Mouse (Mus musculus): ENCODE measurements around the gene Alad. TPM values are rescaled to one million over a fixed set of nuclear protein-coding genes. Genes with fewer than 3 reads are reported as not detected.

The Alad gene
- polyA plus RNA-seq, 1 experiment, result not detected

DNA sequence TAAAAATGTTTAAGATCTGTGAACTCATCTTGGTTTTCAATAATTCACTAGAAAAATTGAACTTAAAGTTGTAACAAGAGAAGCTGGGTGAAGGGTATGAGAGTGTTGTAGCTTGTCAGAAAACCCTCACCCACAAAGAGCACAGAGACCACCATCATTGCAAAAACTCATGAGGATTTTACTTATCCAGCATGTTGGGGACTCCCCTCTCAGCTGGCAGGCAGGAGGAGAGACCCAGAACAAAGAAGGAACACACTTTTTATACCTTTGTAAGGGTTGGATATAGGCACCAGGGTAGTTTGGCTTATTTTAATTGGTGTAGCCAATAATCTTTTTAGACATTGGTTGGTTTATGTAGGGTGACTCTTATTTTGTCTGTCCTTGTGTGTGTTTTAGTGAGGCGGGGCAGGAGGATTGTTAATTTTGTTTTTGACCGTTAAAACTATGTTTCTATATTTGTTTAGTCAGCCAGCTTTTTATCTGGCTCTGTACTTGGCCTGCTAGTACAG lies 1.2 kb upstream of the Alad start:
- TF ChIP-seq CTCF (IDR thresholded peaks at IDR 0.05; ENCODE audit: insufficient read depth, low read depth, low read length) (no peak), POLR2A (IDR thresholded peaks at IDR 0.05; ENCODE audit: insufficient read depth, low read depth, low read length) (no peak)
- Histone ChIP-seq H3K27ac (ENCODE audit: insufficient read depth, low read depth, low read length) (no peak overlapping the region), H3K4me3 (ENCODE audit: insufficient read depth, low read depth, low read length) (no peak overlapping the region), H3K4me1 (ENCODE audit: control insufficient read depth, insufficient read depth, low read length) (peaks cover 16% of the 10 kb centered on the region)
- WGBS, result 83% methylated on average over 2 of the region's 2 CpGs

DNA sequence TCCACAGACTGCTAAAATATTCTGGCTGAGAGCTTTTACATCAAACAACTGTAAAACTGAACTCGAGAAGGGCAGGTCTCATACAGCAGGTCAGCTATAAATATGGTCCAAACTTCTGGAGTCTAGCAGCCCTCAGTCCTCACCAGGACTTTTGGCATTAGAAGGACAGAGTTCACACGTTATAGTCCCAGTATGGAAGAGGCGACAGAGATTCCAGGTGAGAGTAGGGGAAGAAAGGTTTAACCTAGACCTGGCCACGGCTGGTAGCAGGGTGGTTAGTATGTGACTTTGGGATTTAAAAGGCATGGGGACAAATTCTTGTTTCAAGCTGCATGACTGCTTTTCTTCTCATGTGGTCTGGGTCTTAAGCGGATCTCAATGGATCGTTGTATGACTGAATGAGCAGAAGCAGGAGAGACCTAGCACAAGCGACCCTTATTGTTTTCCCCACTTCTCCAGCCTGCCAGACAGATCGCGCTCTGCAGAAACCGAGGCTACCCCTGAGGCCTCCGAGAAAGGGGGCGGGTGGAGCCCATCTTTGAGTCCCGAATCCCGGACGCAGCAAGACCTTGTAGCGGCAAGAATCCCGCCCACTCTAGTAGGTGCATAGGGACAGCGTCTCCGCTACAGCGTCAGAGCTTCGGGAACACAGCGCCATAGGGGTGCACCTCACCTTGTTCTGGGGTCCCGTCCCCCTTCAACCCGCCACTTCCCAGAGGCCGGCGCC lies 433 bp downstream of the Alad start:
- Histone ChIP-seq H3K4me3 (ENCODE audit: insufficient read depth, low read depth, low read length) (peak overlapping the region; percentile 78), H3K4me1 (ENCODE audit: control insufficient read depth, insufficient read depth, low read length) (peaks cover 17% of the 10 kb centered on the region), H3K27ac (ENCODE audit: insufficient read depth, low read depth, low read length) (no peak overlapping the region)
- 1% methylated on average over 26 of the region's 26 CpGs for WGBS
- TF ChIP-seq CTCF (IDR thresholded peaks at IDR 0.05; ENCODE audit: insufficient read depth, low read depth, low read length) (no peak), POLR2A (IDR thresholded peaks at IDR 0.05; ENCODE audit: insufficient read depth, low read depth, low read length) (no peak)

DNA sequence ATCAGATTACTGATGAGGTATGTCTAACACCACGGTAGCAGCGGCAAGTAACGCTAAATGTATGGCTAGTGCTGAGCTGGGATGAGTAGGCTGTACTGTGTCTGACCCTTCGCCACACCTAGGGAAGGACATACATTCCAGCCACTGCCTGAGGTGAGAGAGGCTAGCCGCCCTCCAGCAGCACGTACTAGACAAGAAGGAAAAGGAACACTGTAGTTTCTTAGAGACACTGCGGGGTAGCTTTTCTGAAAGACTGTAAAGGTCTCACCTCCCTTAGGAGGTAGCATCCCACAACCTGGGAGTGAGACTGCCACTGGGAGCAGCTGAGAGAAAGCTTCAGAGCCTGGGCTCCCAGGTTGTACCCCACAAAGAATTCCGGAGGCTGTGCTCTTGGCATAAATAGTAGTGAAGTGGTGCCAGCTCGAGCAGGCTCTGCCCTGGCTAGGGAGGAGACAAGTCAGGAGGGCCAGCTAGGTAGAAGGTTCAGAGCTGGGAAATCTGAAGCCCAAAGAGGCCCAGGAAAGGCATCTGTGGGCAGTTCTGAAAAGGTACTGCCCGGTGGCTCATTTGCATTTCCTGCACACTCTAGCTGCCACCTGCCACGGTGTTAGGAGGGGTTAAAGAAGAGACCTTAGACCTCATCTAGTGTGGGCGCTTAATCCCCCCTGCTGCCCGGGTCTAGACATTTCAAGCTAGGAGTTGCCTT lies 1.1 kb downstream of the Alad start:
- Histone ChIP-seq H3K4me3 (ENCODE audit: insufficient read depth, low read depth, low read length) (peak overlapping the region; percentile 8; the same call in 1 of the 2 replicates), H3K27ac (ENCODE audit: insufficient read depth, low read depth, low read length) (no peak overlapping the region), H3K4me1 (ENCODE audit: control insufficient read depth, insufficient read depth, low read length) (peaks cover 20% of the 10 kb centered on the region)
- peak; percentile 22; the same call in 1 of the 2 replicates for TF ChIP-seq CTCF (IDR thresholded peaks at IDR 0.05; ENCODE audit: insufficient read depth, low read depth, low read length)
- no peak for TF ChIP-seq POLR2A (IDR thresholded peaks at IDR 0.05; ENCODE audit: insufficient read depth, low read depth, low read length)
- 49% methylated on average over 13 of the region's 13 CpGs for WGBS

DNA sequence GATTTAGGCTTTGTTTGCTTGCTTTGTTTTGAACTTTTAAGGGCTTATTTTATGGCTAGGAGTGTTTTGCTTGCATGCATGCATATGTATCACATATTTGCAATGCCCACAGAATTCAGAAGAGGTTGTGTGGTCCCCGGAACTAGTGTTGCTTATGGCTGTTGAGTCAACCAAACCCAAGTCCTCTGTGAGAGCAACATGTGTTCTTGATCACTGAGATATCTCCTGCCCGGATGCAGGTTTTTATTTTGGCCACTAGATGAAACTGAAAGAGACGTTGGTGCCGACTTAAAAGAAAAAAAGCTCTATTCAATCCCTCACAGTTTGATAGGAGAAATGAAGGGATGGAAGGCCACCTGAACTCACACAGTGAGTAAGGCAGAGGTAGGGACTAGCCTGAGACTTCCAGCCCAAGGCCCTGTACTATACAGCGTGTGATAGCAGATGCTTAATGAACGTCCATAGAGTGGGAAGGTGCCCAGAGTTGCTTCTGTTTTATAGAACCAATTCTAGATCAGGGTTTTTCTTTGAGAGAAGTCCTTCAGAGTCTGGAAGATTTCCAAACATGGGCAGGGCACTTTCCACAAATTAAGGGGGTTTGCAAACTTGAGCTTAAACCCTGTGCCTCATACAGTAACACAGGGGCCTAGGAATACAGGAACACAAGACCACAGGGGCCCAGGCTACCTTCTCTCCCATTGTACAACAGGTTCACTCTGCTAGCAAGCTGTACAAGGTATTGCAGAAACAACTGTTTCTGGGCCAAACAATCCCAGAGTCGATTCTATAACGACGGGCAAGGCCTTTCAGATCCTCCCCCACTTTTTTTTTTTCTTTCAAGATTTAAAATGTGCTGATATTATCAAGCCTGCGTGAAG lies 1.9 kb downstream of the Alad start:
- TF ChIP-seq CTCF (IDR thresholded peaks at IDR 0.05; ENCODE audit: insufficient read depth, low read depth, low read length), result no peak
- TF ChIP-seq POLR2A (IDR thresholded peaks at IDR 0.05; ENCODE audit: insufficient read depth, low read depth, low read length), result no peak
- WGBS, result 78% methylated on average over 10 of the region's 10 CpGs
- no peak overlapping the region for H3K27ac ChIP-seq (ENCODE audit: insufficient read depth, low read depth, low read length)
- H3K4me3 ChIP-seq (ENCODE audit: insufficient read depth, low read depth, low read length), result no peak overlapping the region
- peaks cover 20% of the 10 kb centered on the region for H3K4me1 ChIP-seq (ENCODE audit: control insufficient read depth, insufficient read depth, low read length)

DNA sequence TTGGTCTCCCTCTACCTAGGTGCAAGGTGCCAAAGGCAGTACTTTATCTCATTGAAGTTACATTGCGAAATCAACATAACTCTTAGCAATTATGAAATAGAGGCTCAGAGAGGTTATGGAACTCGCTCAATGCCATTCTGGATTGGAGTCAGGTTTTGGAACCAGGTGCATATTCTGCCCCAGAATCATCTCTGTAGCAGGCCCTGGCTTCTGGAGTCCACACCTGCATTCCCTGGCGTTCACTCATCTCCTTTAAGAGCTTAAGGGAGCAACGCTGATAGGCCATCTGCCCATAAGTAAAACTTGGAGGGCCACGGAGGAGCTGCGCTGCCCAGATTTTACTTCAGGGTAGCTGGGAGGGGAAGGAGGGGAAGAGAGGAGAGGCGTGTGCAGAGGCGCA lies 2.7 kb downstream of the Alad start:
- H3K4me3 ChIP-seq (ENCODE audit: insufficient read depth, low read depth, low read length), result no peak overlapping the region
- 95% methylated on average over 8 of the region's 8 CpGs for WGBS
- H3K27ac ChIP-seq (ENCODE audit: insufficient read depth, low read depth, low read length), result no peak overlapping the region
- H3K4me1 ChIP-seq (ENCODE audit: control insufficient read depth, insufficient read depth, low read length), result peaks cover 20% of the 10 kb centered on the region
- TF ChIP-seq POLR2A (IDR thresholded peaks at IDR 0.05; ENCODE audit: insufficient read depth, low read depth, low read length) (no peak), CTCF (IDR thresholded peaks at IDR 0.05; ENCODE audit: insufficient read depth, low read depth, low read length) (no peak)

DNA sequence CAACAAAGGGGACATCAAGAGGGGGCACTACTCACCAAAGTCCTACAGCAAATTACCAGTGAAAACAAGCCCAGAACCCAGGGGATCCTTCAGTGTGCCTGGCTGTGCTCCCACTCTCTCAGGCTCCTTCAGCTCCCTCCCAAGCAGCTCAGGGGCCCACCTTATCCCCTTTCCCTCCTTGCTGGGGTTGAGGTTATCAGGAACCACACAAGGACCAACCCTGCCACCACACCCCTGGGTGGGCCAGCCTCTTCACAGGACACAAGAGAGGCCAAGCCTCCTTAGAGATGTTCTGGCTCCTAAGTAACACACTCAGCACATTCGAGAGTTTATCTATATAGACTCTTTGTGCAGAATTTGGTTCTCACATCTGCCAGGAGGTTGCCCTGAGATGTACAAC lies 3.1 kb downstream of the Alad start:
- no peak overlapping the region for H3K27ac ChIP-seq (ENCODE audit: insufficient read depth, low read depth, low read length)
- no peak overlapping the region for H3K4me3 ChIP-seq (ENCODE audit: insufficient read depth, low read depth, low read length)
- H3K4me1 ChIP-seq (ENCODE audit: control insufficient read depth, insufficient read depth, low read length), result peaks cover 20% of the 10 kb centered on the region
- no peak for TF ChIP-seq CTCF (IDR thresholded peaks at IDR 0.05; ENCODE audit: insufficient read depth, low read depth, low read length)
- TF ChIP-seq POLR2A (IDR thresholded peaks at IDR 0.05; ENCODE audit: insufficient read depth, low read depth, low read length), result no peak
- WGBS, result 84% methylated on average over 1 of the region's 1 CpGs

DNA sequence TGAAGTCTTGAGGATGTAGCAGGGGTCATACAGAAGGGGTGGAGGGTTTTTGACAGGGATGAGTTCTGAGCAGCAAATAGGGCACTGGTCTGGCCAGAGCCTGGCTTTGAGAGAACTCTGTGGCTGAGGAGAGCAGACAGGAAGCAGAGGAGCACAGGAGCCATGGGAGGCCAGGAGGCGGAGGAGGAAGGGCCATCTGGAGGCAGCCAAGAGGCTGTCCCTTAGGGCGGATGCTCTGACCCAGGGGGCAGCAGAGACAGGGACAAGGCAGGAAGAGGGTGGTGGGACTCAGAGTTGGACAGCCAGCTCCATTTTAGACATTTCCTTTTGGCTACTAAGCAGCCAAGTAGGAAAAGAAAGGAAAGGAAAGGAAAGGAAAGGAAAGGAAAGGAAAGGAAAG lies 3.6 kb downstream of the Alad start:
- TF ChIP-seq CTCF (IDR thresholded peaks at IDR 0.05; ENCODE audit: insufficient read depth, low read depth, low read length) (no peak), POLR2A (IDR thresholded peaks at IDR 0.05; ENCODE audit: insufficient read depth, low read depth, low read length) (no peak)
- H3K4me1 ChIP-seq (ENCODE audit: control insufficient read depth, insufficient read depth, low read length), result peaks cover 20% of the 10 kb centered on the region
- no peak overlapping the region for H3K4me3 ChIP-seq (ENCODE audit: insufficient read depth, low read depth, low read length)
- 56% methylated on average over 2 of the region's 2 CpGs for WGBS
- no peak overlapping the region for H3K27ac ChIP-seq (ENCODE audit: insufficient read depth, low read depth, low read length)

DNA sequence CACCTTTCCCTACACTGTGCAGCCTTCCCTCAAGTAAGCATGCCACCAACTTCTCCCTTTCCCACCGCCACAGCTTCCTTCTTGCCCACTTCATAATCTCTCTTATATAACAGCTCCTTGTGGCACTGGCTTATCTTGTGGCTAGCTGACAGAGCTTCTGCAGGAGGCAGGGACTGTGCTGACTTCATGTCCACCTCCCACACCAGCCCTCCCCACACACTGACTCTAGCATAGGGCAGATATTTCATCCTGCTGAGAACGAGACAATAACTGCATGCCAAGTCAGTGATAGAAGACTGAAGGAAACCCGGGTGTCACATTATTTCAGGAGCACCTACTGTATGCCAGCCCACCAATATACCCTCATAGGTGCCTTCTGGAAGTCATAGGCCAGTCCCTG lies 4.2 kb downstream of the Alad start:
- Histone ChIP-seq H3K27ac (ENCODE audit: insufficient read depth, low read depth, low read length) (no peak overlapping the region), H3K4me1 (ENCODE audit: control insufficient read depth, insufficient read depth, low read length) (peaks cover 20% of the 10 kb centered on the region), H3K4me3 (ENCODE audit: insufficient read depth, low read depth, low read length) (no peak overlapping the region)
- TF ChIP-seq POLR2A (IDR thresholded peaks at IDR 0.05; ENCODE audit: insufficient read depth, low read depth, low read length) (no peak), CTCF (IDR thresholded peaks at IDR 0.05; ENCODE audit: insufficient read depth, low read depth, low read length) (no peak)
- WGBS, result 80% methylated on average over 3 of the region's 3 CpGs

All from olfactory bulb, adult 2 months (tissue).